ENCODE assay signal across 8 mouse cellular contexts in the genomic region with DNA sequence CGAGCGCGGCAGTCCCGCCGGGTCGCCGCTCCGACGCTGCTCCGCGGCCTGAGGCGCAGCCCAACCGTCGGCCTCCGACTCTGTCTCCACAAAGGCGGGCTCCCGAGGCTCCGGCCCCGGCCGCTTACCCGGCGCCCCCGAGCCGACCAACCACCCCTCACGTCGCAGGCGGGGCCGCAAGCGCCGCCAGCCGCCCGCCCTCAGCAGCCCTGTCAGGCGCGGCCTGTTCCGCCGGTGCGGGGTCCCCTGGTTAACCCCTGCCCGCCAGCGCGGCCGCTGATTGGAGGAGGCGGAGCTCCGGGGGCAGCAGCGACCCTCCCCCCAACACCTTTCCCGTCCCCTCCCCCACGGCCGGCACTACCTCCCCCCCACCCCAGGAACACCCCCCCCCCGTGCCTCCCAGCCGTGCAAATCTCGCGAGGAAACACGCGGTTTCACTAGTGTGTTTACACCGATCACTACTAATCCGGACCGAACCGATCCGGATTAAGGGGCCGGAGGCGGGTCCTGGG. TPM values are rescaled to one million over a fixed set of nuclear protein-coding genes. Genes with fewer than 3 reads are reported as not detected.
DNase-seq lines count a peak whose midpoint lies in the region; ATAC-seq and TF ChIP-seq lines count a peak whose summit lies in the region.

No protein-coding gene starts in this region.

- TF ChIP-seq CTCF in midbrain, postnatal 0 days (IDR thresholded peaks at IDR 0.05): no peak

- under 1% methylated on average over 47 of the region's 60 CpGs for WGBS in embryonic facial prominence, embryonic 13.5 days
- WGBS in limb, embryonic 14.5 days: 2% methylated on average over 29 of the region's 60 CpGs
- WGBS in midbrain, postnatal 0 days: 1% methylated on average over 39 of the region's 60 CpGs

- H3K4me2 ChIP-seq in embryonic facial prominence, embryonic 13.5 days: peak overlapping the region; percentile 82
- H3K4me2 ChIP-seq in limb, embryonic 14.5 days (replicated peaks; ENCODE audit: low read depth, low read length, severe bottlenecking): peak overlapping the region; percentile 70
- peak overlapping the region; percentile 94 for H3K4me2 ChIP-seq in midbrain, postnatal 0 days (ENCODE audit: low read depth, low read length, poor library complexity, severe bottlenecking)

- no peaks in the 10 kb centered on the region for H3K9me3 ChIP-seq in embryonic facial prominence, embryonic 13.5 days
- no peaks in the 10 kb centered on the region for H3K9me3 ChIP-seq in limb, embryonic 14.5 days (ENCODE audit: control insufficient read depth, low read length)
- H3K9me3 ChIP-seq in midbrain, postnatal 0 days (ENCODE audit: low read length): no peaks in the 10 kb centered on the region

- H3K4me3 ChIP-seq in embryonic facial prominence, embryonic 13.5 days: peak overlapping the region; percentile 92
- peak overlapping the region; percentile 94 for H3K4me3 ChIP-seq in limb, embryonic 14.5 days (replicated peaks; ENCODE audit: low read length)
- H3K4me3 ChIP-seq in midbrain, postnatal 0 days (ENCODE audit: low read depth, low read length): peak overlapping the region; percentile 93

- H3K27me3 ChIP-seq in embryonic facial prominence, embryonic 13.5 days: no peaks in the 10 kb centered on the region
- H3K27me3 ChIP-seq in limb, embryonic 14.5 days (ENCODE audit: control insufficient read depth, insufficient read depth, low read length): no peaks in the 10 kb centered on the region
- H3K27me3 ChIP-seq in midbrain, postnatal 0 days (ENCODE audit: insufficient read depth, low read length): no peaks in the 10 kb centered on the region

- peaks cover 26% of the 10 kb centered on the region for H3K4me1 ChIP-seq in embryonic facial prominence, embryonic 13.5 days
- peaks cover 16% of the 10 kb centered on the region for H3K4me1 ChIP-seq in limb, embryonic 14.5 days (ENCODE audit: control insufficient read depth, insufficient read depth, low read length)
- peaks cover 7% of the 10 kb centered on the region; the same call in 1 of the 2 replicates for H3K4me1 ChIP-seq in midbrain, postnatal 0 days (ENCODE audit: insufficient read depth, low read length)

- DNase-seq in 3134 (ENCODE audit: extremely low read depth, insufficient read length, low spot score): peak; percentile 90
- DNase-seq in adrenal gland, postnatal 36 days: peak; percentile 94 to 96
- peak; percentile 85 for DNase-seq in heart, adult 8-10 months (ENCODE audit: low spot score)
- DNase-seq in kidney, adult 9 months: peak; percentile 92
- peak; percentile 94 for DNase-seq in limb, embryonic 14.5 days (ENCODE audit: low spot score)
- peak; percentile 96 for DNase-seq in midbrain, postnatal 0 days (ENCODE audit: low spot score)
- DNase-seq in spleen, postnatal 14 days (ENCODE audit: low spot score in 2 of 2): peak; percentile 80 to 87

- peak; percentile 97 for ATAC-seq in embryonic facial prominence, embryonic 13.5 days (ENCODE audit: insufficient number of reproducible peaks, insufficient read depth, low FRiP score, low TSS enrichment, low read depth)
- peak; percentile 97 for ATAC-seq in limb, embryonic 14.5 days (ENCODE audit: low FRiP score, low read depth)
- peak; percentile 96 for ATAC-seq in midbrain, postnatal 0 days (ENCODE audit: low FRiP score)

- TF ChIP-seq POLR2A in limb, embryonic 14.5 days (IDR thresholded peaks at IDR 0.05; ENCODE audit: borderline replicate concordance, extremely low read depth, insufficient read depth, insufficient read length): peak; percentile 86

- H3K36me3 ChIP-seq in embryonic facial prominence, embryonic 13.5 days: peaks cover 35% of the 10 kb centered on the region
- H3K36me3 ChIP-seq in limb, embryonic 14.5 days (ENCODE audit: control insufficient read depth, insufficient read depth, low read length): peaks cover 23% of the 10 kb centered on the region
- H3K36me3 ChIP-seq in midbrain, postnatal 0 days (ENCODE audit: insufficient read depth, low read length): peaks cover 5% of the 10 kb centered on the region; the same call in 1 of the 2 replicates

- H3K27ac ChIP-seq in embryonic facial prominence, embryonic 13.5 days: peak overlapping the region; percentile 95
- peak overlapping the region; percentile 94 for H3K27ac ChIP-seq in limb, embryonic 14.5 days (replicated peaks; ENCODE audit: low read depth, low read length)
- H3K27ac ChIP-seq in midbrain, postnatal 0 days (ENCODE audit: low read depth, low read length): peak overlapping the region; percentile 95

- peak overlapping the region; percentile 99 for H3K9ac ChIP-seq in embryonic facial prominence, embryonic 13.5 days
- peak overlapping the region; percentile 99 for H3K9ac ChIP-seq in limb, embryonic 14.5 days (ENCODE audit: low read depth, low read length, severe bottlenecking)
- H3K9ac ChIP-seq in midbrain, postnatal 0 days (replicated peaks; ENCODE audit: low read length, poor library complexity, severe bottlenecking): peak overlapping the region; percentile 99

RNA-seq across cellular contexts. Expression of a gene that starts 2.6 kb away (rescaled TPM):
- total RNA-seq in adrenal gland, postnatal 36 days (2021): 10 to 100 TPM; 50.9 to 51.9 TPM
- polyA plus RNA-seq in embryonic facial prominence, embryonic 13.5 days (2015; fragmentation: Nextera tagmentation; extraction: Ambion mirVana): 23.9 and 26.7 TPM in 2 replicates
- total RNA-seq in heart, adult 8-10 months (2022): 10 to 100 TPM; 33.2 to 46.4 (median 38.5) TPM
- polyA plus RNA-seq in limb, embryonic 14.5 days (2012; rRNA removed): 41.0 and 49.9 TPM in 2 replicates
- 27.8 and 29.6 TPM in 2 replicates for polyA plus RNA-seq in limb, embryonic 14.5 days (2014; fragmentation: Nextera tagmentation; extraction: Ambion mirVana)
- 66.5 and 81.1 TPM in 2 replicates for total RNA-seq in midbrain, postnatal 0 days (2014; rRNA removed)
- polyA plus RNA-seq in midbrain, postnatal 0 days (2015; fragmentation: Nextera tagmentation; extraction: Ambion mirVana): 12.3 and 15.3 TPM in 2 replicates

RNA-seq across cellular contexts. Expression of a gene that starts 34.5 kb away (rescaled TPM):
- not detected for total RNA-seq in adrenal gland, postnatal 36 days (2021)
- polyA plus RNA-seq in embryonic facial prominence, embryonic 13.5 days (2015; fragmentation: Nextera tagmentation; extraction: Ambion mirVana): not detected in 2 replicates
- not detected for total RNA-seq in heart, adult 8-10 months (2022)
- not detected in 2 replicates for polyA plus RNA-seq in limb, embryonic 14.5 days (2012; rRNA removed)
- polyA plus RNA-seq in limb, embryonic 14.5 days (2014; fragmentation: Nextera tagmentation; extraction: Ambion mirVana): not detected in 2 replicates
- total RNA-seq in midbrain, postnatal 0 days (2014; rRNA removed): not detected in 2 replicates
- not detected in 2 replicates for polyA plus RNA-seq in midbrain, postnatal 0 days (2015; fragmentation: Nextera tagmentation; extraction: Ambion mirVana)

RNA-seq across cellular contexts. Expression of a gene that starts 55.0 kb away (rescaled TPM):
- total RNA-seq in adrenal gland, postnatal 36 days (2021): 10 to 100 TPM; 23.1 to 24.2 TPM
- polyA plus RNA-seq in embryonic facial prominence, embryonic 13.5 days (2015; fragmentation: Nextera tagmentation; extraction: Ambion mirVana): 51.6 and 54.5 TPM in 2 replicates
- 10 to 100 TPM in 1 of 4 experiments, 1 to 10 TPM in 3; 8.6 to 10.0 (median 9.0) TPM for total RNA-seq in heart, adult 8-10 months (2022)
- polyA plus RNA-seq in limb, embryonic 14.5 days (2012; rRNA removed): 41.4 and 46.7 TPM in 2 replicates
- 31.9 and 41.4 TPM in 2 replicates for polyA plus RNA-seq in limb, embryonic 14.5 days (2014; fragmentation: Nextera tagmentation; extraction: Ambion mirVana)
- total RNA-seq in midbrain, postnatal 0 days (2014; rRNA removed): 25.2 and 28.0 TPM in 2 replicates
- polyA plus RNA-seq in midbrain, postnatal 0 days (2015; fragmentation: Nextera tagmentation; extraction: Ambion mirVana): 30.0 and 35.6 TPM in 2 replicates

Comparison
In these comparisons a context has a peak if more than half of its experiments do, and no peak if none do; other contexts are left out.
1. Peak in every context shown above with its lines: DNase-seq, ATAC-seq, H3K4me3 ChIP-seq and H3K27ac ChIP-seq.